Mouse (Mus musculus) hindbrain, embryonic 16.5 days (tissue): ENCODE measurements around the gene Pacs2. TPM values are rescaled to one million over a fixed set of nuclear protein-coding genes. Genes with fewer than 3 reads are reported as not detected.

Experiments used
- ATAC-seq: fragments of 200-750 bp; cut with Nextera tagmentation; 2 replicates; pipeline ENCODE4 v1.8.0; 2017; ENCODE audit warnings: moderate TSS enrichment, moderate library complexity
- H3K27ac ChIP-seq: fragments of 300-500 bp; sonication (generic); 2 replicates; pipeline ENCODE4 v1.5.1; 2014; ENCODE audit warnings: low read depth, mild to moderate bottlenecking, control low read depth, low read length, moderate library complexity
- H3K27me3 ChIP-seq: fragments of 300-500 bp; sonication (generic); replicated peaks from 2 replicates; pipeline ENCODE4 v1.6.1; 2014; ENCODE audit warnings: low read length; ENCODE audit not compliant: control insufficient read depth, insufficient read depth
- H3K36me3 ChIP-seq: fragments of 300-500 bp; sonication (generic); 2 replicates; pipeline ENCODE4 v1.6.1; 2014; ENCODE audit warnings: mild to moderate bottlenecking, low read length, moderate library complexity, mixed read lengths; ENCODE audit not compliant: control insufficient read depth, insufficient read depth
- H3K4me1 ChIP-seq: fragments of 300-500 bp; sonication (generic); 2 replicates; pipeline ENCODE4 v1.6.1; 2014; ENCODE audit warnings: low read depth, low read length; ENCODE audit not compliant: control insufficient read depth, insufficient read depth
- H3K4me2 ChIP-seq: fragments of 300-500 bp; sonication (generic); 2 replicates; pipeline ENCODE4 v1.6.1; 2014; ENCODE audit warnings: mild to moderate bottlenecking, low read length, control low read depth, moderate library complexity
- H3K4me3 ChIP-seq: fragments of 300-500 bp; sonication (generic); 2 replicates; pipeline ENCODE4 v1.5.1; 2014; ENCODE audit warnings: mild to moderate bottlenecking, low read length, control low read depth, moderate library complexity
- H3K9ac ChIP-seq: fragments of 300-500 bp; sonication (generic); 2 replicates; pipeline ENCODE4 v1.6.1; 2014; ENCODE audit warnings: low read depth, mild to moderate bottlenecking, control low read depth, low read length, moderate library complexity
- H3K9me3 ChIP-seq: fragments of 300-500 bp; sonication (generic); 2 replicates; pipeline ENCODE4 v1.6.1; 2014; ENCODE audit warnings: mild to moderate bottlenecking, low read length, moderate library complexity; ENCODE audit not compliant: control insufficient read depth
- WGBS: fragments of 180-500 bp; shearing (Covaris S2); extraction: QIAGEN DNeasy Blood & Tissue Kit; methylation state at CpG from one replicate; pipeline ENCODE4 v1.1.7; 2014; 5-methylcytosine and 5-hydroxymethylcytosine counted together
- polyA plus RNA-seq: library from polyadenylated mRNA; unstranded; fragments of >200 nt; fragmentation: Nextera tagmentation; extraction: Ambion mirVana; gene quantifications from 2 replicates; pipeline ENCODE4 v1.2.1, GENCODE M21; 2015

Gene Pacs2
- polyA plus RNA-seq, 1 experiment from 2014 or later = 20.4 TPM

- peaks cover 49% of the 10 kb centered on the region for H3K36me3 ChIP-seq
- no peak overlapping the region for H3K4me2 ChIP-seq
- no peak for ATAC-seq
- no peaks in the 10 kb centered on the region for H3K4me1 ChIP-seq
- no peak overlapping the region for H3K4me3 ChIP-seq
- 81% methylated on average over 10 of the region's 10 CpGs for WGBS
- H3K27ac ChIP-seq = no peak overlapping the region
- no peaks in the 10 kb centered on the region for H3K27me3 ChIP-seq
- no peak overlapping the region for H3K9ac ChIP-seq
- no peaks in the 10 kb centered on the region for H3K9me3 ChIP-seq
These were observed 47.9 kb downstream of the Pacs2 start for GRCm38 (mm10) chr12:113062201-113062600.

GRCm38 (mm10) chr12:113063700-113064099 lies 49.4 kb downstream of the Pacs2 start:
- no peak overlapping the region for H3K4me2 ChIP-seq
- ATAC-seq = no peak
- peaks cover 39% of the 10 kb centered on the region for H3K36me3 ChIP-seq
- 96% methylated on average over 7 of the region's 7 CpGs for WGBS
- no peaks in the 10 kb centered on the region for H3K9me3 ChIP-seq
- H3K4me1 ChIP-seq = no peaks in the 10 kb centered on the region
- no peak overlapping the region for H3K9ac ChIP-seq
- no peak overlapping the region for H3K27ac ChIP-seq
- H3K4me3 ChIP-seq = no peak overlapping the region
- no peaks in the 10 kb centered on the region for H3K27me3 ChIP-seq

GRCm38 (mm10) chr12:113068002-113068401 lies 53.7 kb downstream of the Pacs2 start:
- no peak overlapping the region for H3K4me2 ChIP-seq
- no peaks in the 10 kb centered on the region for H3K9me3 ChIP-seq
- no peaks in the 10 kb centered on the region for H3K27me3 ChIP-seq
- no peaks in the 10 kb centered on the region for H3K4me1 ChIP-seq
- 86% methylated on average over 7 of the region's 7 CpGs for WGBS
- H3K27ac ChIP-seq = no peak overlapping the region
- H3K4me3 ChIP-seq = no peak overlapping the region
- H3K9ac ChIP-seq = no peak overlapping the region
- peaks cover 46% of the 10 kb centered on the region for H3K36me3 ChIP-seq
- ATAC-seq = no peak

GRCm38 (mm10) chr12:113069389-113069788 lies 55.1 kb downstream of the Pacs2 start:
- H3K27me3 ChIP-seq = no peaks in the 10 kb centered on the region
- H3K9ac ChIP-seq = no peak overlapping the region
- H3K36me3 ChIP-seq = peaks cover 34% of the 10 kb centered on the region
- H3K4me2 ChIP-seq = no peak overlapping the region
- H3K4me3 ChIP-seq = no peak overlapping the region
- 97% methylated on average over 6 of the region's 6 CpGs for WGBS
- no peak for ATAC-seq
- peaks cover 8% of the 10 kb centered on the region for H3K4me1 ChIP-seq
- H3K27ac ChIP-seq = no peak overlapping the region
- no peaks in the 10 kb centered on the region for H3K9me3 ChIP-seq

- Histone ChIP-seq H3K9ac (no peak overlapping the region), H3K9me3 (no peaks in the 10 kb centered on the region), H3K4me3 (no peak overlapping the region), H3K27me3 (no peaks in the 10 kb centered on the region), H3K4me2 (no peak overlapping the region), H3K27ac (no peak overlapping the region), H3K36me3 (peaks cover 34% of the 10 kb centered on the region), H3K4me1 (peaks cover 18% of the 10 kb centered on the region)
- ATAC-seq = no peak
- 93% methylated on average over 6 of the region's 6 CpGs for WGBS
These were observed 57.0 kb downstream of the Pacs2 start for GRCm38 (mm10) chr12:113071321-113071720.

- Histone ChIP-seq H3K27me3 (no peaks in the 10 kb centered on the region), H3K4me3 (no peak overlapping the region), H3K9ac (no peak overlapping the region), H3K4me1 (peaks cover 18% of the 10 kb centered on the region), H3K9me3 (no peaks in the 10 kb centered on the region), H3K27ac (no peak overlapping the region), H3K36me3 (peaks cover 34% of the 10 kb centered on the region), H3K4me2 (no peak overlapping the region)
- WGBS = 80% methylated on average over 6 of the region's 6 CpGs
- ATAC-seq = no peak
These were observed 57.5 kb downstream of the Pacs2 start for GRCm38 (mm10) chr12:113071827-113072226.

GRCm38 (mm10) chr12:113073420-113074328 lies 59.4 kb downstream of the Pacs2 start:
- Histone ChIP-seq H3K9me3 (no peaks in the 10 kb centered on the region), H3K36me3 (peaks cover 33% of the 10 kb centered on the region), H3K4me3 (peak overlapping the region; percentile 43), H3K9ac (peak overlapping the region; percentile 59), H3K27me3 (no peaks in the 10 kb centered on the region), H3K4me2 (peak overlapping the region; percentile 90), H3K4me1 (peaks cover 18% of the 10 kb centered on the region), H3K27ac (peak overlapping the region; percentile 91)
- ATAC-seq = peak; percentile 51
- WGBS = 12% methylated on average over 15 of the region's 15 CpGs

GRCm38 (mm10) chr12:113074329-113075062 lies 60.2 kb downstream of the Pacs2 start, which contains the start of gene Tex22:
Tex22 (plus strand) TSS chr12:113074502.
- H3K4me3 ChIP-seq = peak within 1 kb of the TSS; percentile 43
- H3K27me3 ChIP-seq = no peaks in the 10 kb centered on the region
- H3K4me1 ChIP-seq = peaks cover 18% of the 10 kb centered on the region
- peak within 1 kb of the TSS; percentile 69 for H3K9ac ChIP-seq
- ATAC-seq = peak; percentile 95
- H3K36me3 ChIP-seq = peaks cover 24% of the 10 kb centered on the region
- peak within 1 kb of the TSS; percentile 91 for H3K27ac ChIP-seq
- no peaks in the 10 kb centered on the region for H3K9me3 ChIP-seq
- 3% methylated on average over 32 of the region's 32 CpGs for whole genome bisulfite sequencing
- H3K4me2 ChIP-seq = peak within 1 kb of the TSS; percentile 90

GRCm38 (mm10) chr12:113075063-113075454 lies 60.8 kb downstream of the Pacs2 start:
- Histone ChIP-seq H3K9me3 (no peaks in the 10 kb centered on the region), H3K9ac (peak overlapping the region; percentile 69), H3K36me3 (peaks cover 19% of the 10 kb centered on the region), H3K27me3 (no peaks in the 10 kb centered on the region), H3K4me1 (peaks cover 18% of the 10 kb centered on the region), H3K4me3 (peak overlapping the region; percentile 43), H3K27ac (peak overlapping the region; percentile 91), H3K4me2 (peak overlapping the region; percentile 90)
- peak; percentile 72 for ATAC-seq
- WGBS = 3% methylated on average over 10 of the region's 10 CpGs
